Mouse (Mus musculus) E14TG2a.4 (cell line): ENCODE measurements around the gene Ano1.

Experiments used
- CTCF ChIP-seq: conservative IDR thresholded peaks from 2 replicates; pipeline ENCODE4 v1.5.1; 2014; ENCODE audit warnings: low read length
- POU5F1 ChIP-seq: IDR thresholded peaks from 2 replicates; pipeline ENCODE4 v1.6.1; 2014; ENCODE audit warnings: low read length, borderline replicate concordance

DNA sequence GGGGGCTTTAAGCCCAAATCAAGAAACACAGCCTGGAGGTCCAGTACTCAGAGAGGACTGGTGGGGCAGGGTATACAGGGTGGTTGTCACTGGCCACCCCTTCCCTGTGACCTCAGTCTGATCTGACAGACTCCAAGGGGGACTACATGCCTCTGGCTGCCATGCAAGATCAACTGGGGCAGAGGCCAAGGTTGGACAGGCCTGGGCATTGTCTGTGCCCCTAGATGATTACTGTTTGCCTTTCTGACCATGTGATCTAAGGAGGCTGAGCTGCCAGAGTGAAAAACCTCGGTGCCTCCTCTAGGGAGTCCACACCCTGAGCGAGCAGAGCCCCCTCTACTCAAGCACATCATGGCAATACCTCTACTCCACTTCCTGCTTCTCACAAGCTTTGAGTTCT is 115.8 kb downstream of the Ano1 start:
- TF ChIP-seq CTCF (no peak), POU5F1 (no peak)
